Mouse (Mus musculus): ENCODE measurements around the gene Tex46. TPM values are rescaled to one million over a fixed set of nuclear protein-coding genes. Genes with fewer than 3 reads are reported as not detected.

Tex46 gene
- total RNA-seq (2021): not detected

DNA sequence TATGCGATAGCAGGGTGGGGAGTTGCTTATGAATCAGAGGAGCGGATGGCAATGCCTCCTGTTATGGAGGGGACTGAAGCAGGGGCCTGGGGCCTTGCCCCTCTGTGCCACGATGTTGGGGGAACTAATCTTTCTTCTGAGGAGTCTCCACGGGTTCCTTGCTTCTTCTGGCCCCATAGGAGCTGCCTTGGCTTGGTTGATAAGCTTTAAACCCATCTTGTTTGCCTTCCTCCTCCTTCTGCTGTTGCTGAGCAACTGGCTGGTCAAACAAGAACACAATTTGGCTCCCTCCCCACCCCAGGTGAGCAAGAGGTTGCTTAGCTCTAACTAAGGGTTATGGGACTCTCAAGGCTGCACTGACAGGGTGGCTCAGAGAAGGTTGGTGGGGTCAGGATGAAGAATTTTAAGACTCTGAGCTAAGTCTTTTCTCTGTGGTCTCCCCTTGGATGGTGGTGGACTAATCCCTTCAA lies at the start of gene Tex46:
Tex46 (plus strand) TSS at position 51 of the 470 bp plus-strand sequence.
- no peak for DNase-seq
- intact Hi-C loops (cut with DNase I): no loop called here

- intact Hi-C loops (cut with DNase I): no loop called here
- DNase-seq: no peak
Measured at GRCm38 (mm10) chr4:136562755-136563154, 47.5 kb upstream of the Tex46 start.

DNA sequence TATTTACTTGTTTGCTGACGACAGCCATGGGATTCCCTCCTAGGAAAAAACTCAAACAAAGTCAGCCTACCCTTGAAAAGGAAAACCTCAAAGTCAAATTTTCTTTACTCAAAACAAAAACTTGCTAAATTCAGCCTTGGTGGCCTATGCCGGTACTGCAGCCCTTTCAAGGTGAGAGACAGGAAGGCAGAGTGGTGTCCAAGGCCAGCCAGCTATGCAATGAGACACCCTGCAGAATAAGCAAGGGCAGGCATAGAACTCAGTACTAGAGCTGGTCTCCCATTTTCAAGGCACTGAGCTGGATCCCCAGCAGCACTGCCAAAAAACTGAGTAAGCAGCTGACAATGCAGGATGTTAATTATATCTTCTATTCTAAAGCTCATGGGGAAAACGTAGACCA lies 41.6 kb upstream of the Tex46 start:
- intact Hi-C loops (cut with DNase I): no loop called here
- DNase-seq: no peak

DNA sequence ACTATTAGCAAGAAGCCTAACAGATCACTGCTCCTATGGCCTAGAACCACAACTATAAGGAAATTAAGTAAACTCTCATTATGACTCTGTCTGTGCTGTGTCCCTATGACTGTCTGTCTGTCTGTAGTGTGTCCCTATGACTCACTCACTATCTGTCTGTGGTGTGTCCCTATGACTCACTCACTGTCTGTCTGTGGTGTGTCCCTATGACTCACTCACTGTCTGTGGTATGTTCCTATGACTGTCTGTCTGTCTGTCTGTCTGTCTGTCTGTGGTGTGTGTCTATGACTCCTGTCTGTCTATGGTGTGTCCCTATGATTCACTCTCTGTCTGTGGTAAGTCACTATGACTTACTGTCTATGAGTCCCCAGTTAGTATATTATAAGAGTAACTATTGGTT lies 40.2 kb upstream of the Tex46 start:
- DNase-seq: no peak
- intact Hi-C loops (cut with DNase I): no loop called here

- intact Hi-C loops (cut with DNase I): no loop called here
- DNase-seq: no peak
Measured at GRCm38 (mm10) chr4:136581885-136582284, 28.4 kb upstream of the Tex46 start.

DNA sequence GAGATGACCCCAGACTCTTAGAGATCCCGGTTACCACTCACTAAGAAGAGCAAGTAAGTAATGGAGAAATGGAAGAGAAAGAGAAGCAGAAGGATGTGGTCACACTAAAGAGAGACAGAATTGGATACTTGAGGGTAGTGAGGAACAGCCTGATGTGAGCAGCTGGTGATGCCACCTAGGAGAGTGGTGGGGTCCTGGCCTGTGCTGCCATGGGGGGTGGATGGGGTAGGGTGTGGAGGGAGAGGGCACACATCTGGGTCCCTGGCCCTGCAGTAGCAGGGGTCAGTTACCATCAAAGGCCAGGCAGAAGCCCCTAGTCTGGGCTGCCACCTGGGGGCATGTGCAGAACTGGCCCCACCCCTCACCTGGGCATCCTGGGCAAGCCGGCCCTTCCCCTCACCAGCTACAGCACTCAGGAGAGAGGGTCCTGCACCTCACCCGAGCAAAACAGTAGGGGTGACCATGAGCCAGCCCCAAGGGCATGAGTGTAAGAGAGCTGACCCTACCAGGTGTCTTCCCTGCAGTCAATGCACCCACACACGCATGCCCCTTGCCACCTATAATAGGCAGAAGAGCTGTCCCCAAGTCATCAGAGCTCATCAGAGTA lies 22.9 kb upstream of the Tex46 start:
- intact Hi-C loops (cut with DNase I): no loop called here
- no peak for DNase-seq

GRCm38 (mm10) chr4:136588003-136588402 lies 22.2 kb upstream of the Tex46 start:
- no peak for DNase-seq
- intact Hi-C loops (cut with DNase I): no loop called here

DNA sequence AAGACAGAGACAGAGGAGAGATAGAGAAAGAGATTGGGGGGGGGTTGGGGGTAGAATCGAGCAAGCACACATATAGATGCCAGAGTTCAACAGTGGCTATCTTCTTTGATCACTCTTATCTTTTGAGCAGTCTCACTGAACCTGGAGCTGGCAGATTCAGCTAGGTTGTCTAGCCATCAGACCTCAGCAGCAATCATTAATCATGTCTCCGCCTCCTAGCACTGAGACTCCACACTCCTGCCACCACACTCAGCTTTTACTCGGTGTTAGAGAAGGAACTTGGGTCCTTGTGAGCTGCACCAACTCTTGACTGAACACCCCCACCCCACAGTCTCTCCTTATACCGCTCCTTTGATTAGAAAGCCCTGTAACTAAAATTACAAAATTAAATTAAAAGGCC lies 18.1 kb upstream of the Tex46 start:
- no peak for DNase-seq
- intact Hi-C loops (cut with DNase I): no loop called here

GRCm38 (mm10) chr4:136594006-136594405 lies 16.2 kb upstream of the Tex46 start:
- DNase-seq: no peak
- intact Hi-C loops (cut with DNase I): no loop called here

GRCm38 (mm10) chr4:136595221-136595620 lies 15.0 kb upstream of the Tex46 start:
- intact Hi-C loops (cut with DNase I): no loop called here
- no peak for DNase-seq

GRCm38 (mm10) chr4:136598268-136598876 lies 11.9 kb upstream of the Tex46 start:
- no peak for DNase-seq
- intact Hi-C loops (cut with DNase I): no loop called here

DNA sequence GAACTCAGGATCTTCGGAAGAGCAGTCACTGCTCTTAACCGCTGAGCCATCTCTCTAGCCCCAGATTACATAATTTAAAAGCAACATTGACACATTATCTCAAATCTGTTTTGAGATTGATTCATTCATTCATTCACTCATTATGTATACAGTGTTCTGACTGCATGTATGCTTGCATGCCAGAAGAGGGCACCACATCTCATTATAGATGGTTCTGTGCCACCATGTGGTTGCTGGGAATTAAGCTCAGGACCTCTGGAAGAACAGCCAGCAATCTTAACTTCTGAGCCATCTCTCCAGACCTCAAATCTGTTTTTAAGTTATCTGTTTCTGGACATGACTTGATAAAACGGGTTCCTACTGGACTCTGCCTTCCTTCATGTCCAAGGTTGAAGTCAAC lies 10.4 kb upstream of the Tex46 start:
- no peak for DNase-seq
- intact Hi-C loops (cut with DNase I): loop anchor here (5.0 kb wide), 3 partner anchors 73 to 548 kb away; partner anchors contain the start of genes 6030445D17Rik and Rpl11

DNA sequence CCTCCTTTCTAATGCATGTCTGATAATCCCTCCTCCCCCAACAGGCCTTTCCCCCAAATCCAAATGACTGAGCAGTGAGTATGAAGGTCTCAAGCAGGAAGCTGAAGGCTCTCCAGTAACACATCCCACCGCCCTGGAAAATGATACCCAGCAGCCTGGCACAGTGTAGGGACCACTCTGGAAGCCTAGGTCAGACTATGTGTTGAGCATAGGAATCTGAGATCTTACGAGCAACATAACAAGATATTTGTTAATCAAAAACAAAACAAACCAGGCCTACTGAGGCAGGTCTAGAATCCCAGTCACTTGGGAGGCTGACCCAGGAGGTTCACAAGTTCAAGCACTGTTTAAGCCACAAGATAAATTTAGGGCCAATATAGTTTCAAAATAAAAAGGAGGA lies 9.7 kb upstream of the Tex46 start:
- DNase-seq: no peak
- intact Hi-C loops (cut with DNase I): loop anchor here (5.0 kb wide), 3 partner anchors 73 to 548 kb away; partner anchors contain the start of genes 6030445D17Rik and Rpl11

DNA sequence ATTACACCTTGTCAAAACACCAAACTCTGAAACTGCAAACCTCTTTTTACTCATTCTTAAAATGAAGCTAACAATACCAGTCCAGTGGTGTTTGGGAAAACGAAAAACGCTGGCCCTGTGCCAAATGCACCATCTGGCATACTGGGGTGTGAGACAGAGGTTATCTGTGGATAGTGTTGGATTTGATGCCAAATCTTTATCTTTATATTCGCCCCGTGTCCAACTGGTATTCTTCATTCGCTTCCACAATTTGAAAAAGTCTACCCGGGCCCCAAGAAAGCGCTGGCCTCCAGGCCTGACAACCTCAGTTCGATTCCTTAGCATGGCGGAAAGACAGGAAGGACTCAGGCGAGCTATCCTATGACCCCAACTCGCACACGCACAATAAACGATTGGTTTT lies 8.8 kb upstream of the Tex46 start:
- intact Hi-C loops (cut with DNase I): loop anchor here (5.0 kb wide), 3 partner anchors 74 to 549 kb away; partner anchors contain the start of genes 6030445D17Rik and Rpl11
- peak; percentile 52 to 54 for DNase-seq

DNA sequence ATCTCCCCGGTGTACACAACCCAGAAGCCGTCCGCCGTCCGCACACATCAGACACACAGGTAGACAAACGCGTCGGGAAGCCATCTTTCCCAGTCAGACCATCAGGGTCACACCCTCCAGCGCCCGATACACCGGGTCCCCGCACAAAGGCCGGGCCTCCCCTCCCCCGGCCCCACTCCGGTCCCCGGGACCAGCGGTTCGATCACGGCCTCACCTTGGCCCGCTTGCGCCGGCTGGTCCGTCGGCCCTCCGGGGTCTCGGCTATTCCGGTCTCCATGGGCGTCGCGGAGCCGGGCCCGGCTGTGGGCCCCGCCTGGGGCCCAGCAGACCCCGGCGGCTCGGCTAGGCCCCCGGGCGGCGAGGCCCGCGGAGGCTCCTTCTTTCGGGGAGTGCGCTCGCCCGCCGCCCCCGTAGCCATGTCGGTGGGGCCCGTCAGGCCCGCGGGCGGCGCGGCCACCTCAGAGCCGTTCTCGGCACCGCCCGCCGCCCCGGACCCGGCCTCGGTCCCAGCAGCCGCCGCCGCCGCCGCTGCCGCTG lies 8.2 kb upstream of the Tex46 start:
- intact Hi-C loops (cut with DNase I): loop anchor here (2.0 to 5.0 kb wide), 4 partner anchors 23 to 550 kb away; partner anchors contain the start of genes 6030445D17Rik and Rpl11
- DNase-seq: peak; percentile 39 to 71

GRCm38 (mm10) chr4:136602568-136602967 lies 7.7 kb upstream of the Tex46 start, which contains the start of gene Kdm1a:
Gene Kdm1a (minus strand): TSS chr4:136602723.
- intact Hi-C loops (cut with DNase I): loop anchor here (2.0 to 5.0 kb wide), 4 partner anchors 24 to 550 kb away; partner anchors contain the start of genes 6030445D17Rik and Rpl11
- peak; percentile 97 to 98 for DNase-seq

DNA sequence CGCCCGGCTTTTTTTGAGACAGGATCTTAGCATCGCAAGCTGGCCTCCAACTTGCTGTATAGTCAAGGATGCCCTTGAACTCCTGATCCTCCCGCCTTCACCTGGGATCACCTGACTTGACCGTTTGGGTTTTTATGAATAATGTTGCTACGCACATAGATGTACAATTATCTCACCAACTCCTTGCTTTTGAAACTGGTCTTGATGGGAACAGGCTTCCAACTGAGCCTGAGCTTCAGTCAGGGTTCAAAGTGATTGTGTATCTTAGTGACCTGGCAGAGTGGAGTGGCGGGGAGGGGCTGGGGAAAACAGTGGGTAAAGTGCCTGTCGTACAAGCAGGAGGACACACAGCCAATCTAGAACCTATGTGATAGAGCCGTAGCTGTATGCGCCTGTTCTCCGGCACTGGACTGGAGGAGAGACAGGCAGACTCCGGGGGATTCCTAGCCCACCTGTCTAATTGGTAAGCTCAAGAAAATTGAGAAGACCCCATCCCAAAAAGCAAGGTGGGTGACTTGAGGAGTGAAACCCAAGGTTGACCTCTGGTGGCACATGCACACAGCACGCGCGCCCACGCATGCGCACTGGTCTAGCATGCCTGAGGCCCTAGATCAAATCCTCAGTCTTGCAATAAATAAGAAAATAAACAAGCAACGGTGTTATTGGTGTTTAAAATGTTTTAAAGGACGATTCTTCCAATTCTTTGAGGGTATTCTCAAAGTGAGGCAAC lies 4.3 kb upstream of the Tex46 start:
- no peak for DNase-seq
- intact Hi-C loops (cut with DNase I): no loop called here

- intact Hi-C loops (cut with DNase I): no loop called here
- DNase-seq: no peak
Measured at GRCm38 (mm10) chr4:136613657-136614056, 3.4 kb downstream of the Tex46 start.

DNA sequence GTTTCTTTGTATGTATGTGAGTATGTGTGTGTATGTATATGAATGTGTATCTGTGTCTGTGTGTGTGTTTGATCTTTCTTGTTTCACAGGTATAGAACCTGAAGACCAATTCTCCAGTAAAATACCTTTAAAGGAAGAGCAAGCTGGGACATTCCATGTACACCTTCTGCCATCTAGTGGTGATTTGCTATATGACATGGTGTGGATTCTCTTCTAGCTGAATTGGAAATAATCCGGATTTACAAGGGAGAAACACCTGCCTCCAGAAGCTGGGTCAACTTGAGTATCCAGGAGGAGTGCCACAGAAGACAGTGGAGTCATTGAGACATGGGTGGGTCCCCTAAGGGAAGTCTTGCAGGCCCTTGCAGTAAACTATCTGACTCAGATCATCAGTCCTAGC lies 11.1 kb downstream of the Tex46 start:
- peak; percentile 15 to 32 for DNase-seq
- intact Hi-C loops (cut with DNase I): loop anchor here (1.0 to 5.0 kb wide), 5 partner anchors 95 to 359 kb away; no protein-coding TSS in a partner anchor

GRCm38 (mm10) chr4:136621956-136622355 lies 11.7 kb downstream of the Tex46 start:
- DNase-seq: no peak
- intact Hi-C loops (cut with DNase I): loop anchor here (1.0 to 5.0 kb wide), 5 partner anchors 95 to 360 kb away; no protein-coding TSS in a partner anchor

- no peak for DNase-seq
- intact Hi-C loops (cut with DNase I): loop anchor here (5.0 kb wide), 1 partner anchor 360 kb away; no protein-coding TSS in a partner anchor
Measured at GRCm38 (mm10) chr4:136622388-136622787, 12.2 kb downstream of the Tex46 start, which contains the start of gene Lactbl1. Gene Lactbl1 (plus strand): TSS chr4:136622621.
